Mouse (Mus musculus) lung, embryonic 16.5 days (tissue): ENCODE measurements around the gene Prkaa1. TPM values are rescaled to one million over a fixed set of nuclear protein-coding genes. Genes with fewer than 3 reads are reported as not detected.

Experiments used
- ATAC-seq: fragments of 200-750 bp; cut with Nextera tagmentation; 2 replicates; pipeline ENCODE4 v1.8.0; 2017; ENCODE audit warnings: low read depth, mild to moderate bottlenecking, moderate library complexity
- H3K27ac ChIP-seq: fragments of 300-500 bp; sonication (generic); 2 replicates; pipeline ENCODE4 v1.5.1; 2014; ENCODE audit warnings: mild to moderate bottlenecking, control low read depth, low read length
- H3K27me3 ChIP-seq: fragments of 300-500 bp; sonication (generic); 2 replicates; pipeline ENCODE4 v1.6.1; 2014; ENCODE audit warnings: low read depth, low read length, mixed read lengths; ENCODE audit not compliant: control insufficient read depth, insufficient read depth
- H3K36me3 ChIP-seq: fragments of 300-500 bp; sonication (generic); 2 replicates; pipeline ENCODE4 v1.6.1; 2014; ENCODE audit warnings: low read length; ENCODE audit not compliant: control insufficient read depth, insufficient read depth
- H3K4me1 ChIP-seq: fragments of 300-500 bp; sonication (generic); replicated peaks from 2 replicates; pipeline ENCODE4 v1.6.1; 2014; ENCODE audit warnings: low read length, mixed read lengths; ENCODE audit not compliant: control insufficient read depth, insufficient read depth
- H3K4me2 ChIP-seq: fragments of 300-500 bp; sonication (generic); 2 replicates; pipeline ENCODE4 v1.6.1; 2014; ENCODE audit warnings: low read depth, low read length, control low read depth
- H3K4me3 ChIP-seq: fragments of 300-500 bp; sonication (generic); 2 replicates; pipeline ENCODE4 v1.5.1; 2014; ENCODE audit warnings: mild to moderate bottlenecking, low read length, control low read depth
- H3K9ac ChIP-seq: fragments of 300-500 bp; sonication (generic); 2 replicates; pipeline ENCODE4 v1.6.1; 2014; ENCODE audit warnings: low read length, control low read depth
- H3K9me3 ChIP-seq: fragments of 300-500 bp; sonication (generic); 2 replicates; pipeline ENCODE4 v1.6.1; 2016; ENCODE audit warnings: low read length; ENCODE audit not compliant: control insufficient read depth
- WGBS: fragments of 180-500 bp; shearing (Covaris S2); extraction: QIAGEN DNeasy Blood & Tissue Kit; methylation state at CpG from one replicate; pipeline ENCODE4 v1.1.7; 2014; 5-methylcytosine and 5-hydroxymethylcytosine counted together
- polyA plus RNA-seq: library from polyadenylated mRNA; unstranded; fragments of >200 nt; fragmentation: Nextera tagmentation; extraction: Ambion mirVana; gene quantifications from 2 replicates; pipeline ENCODE4 v1.2.1, GENCODE M21; 2015

Gene Prkaa1
- polyA plus RNA-seq, 1 experiment from 2014 or later = 21.0 TPM

DNA sequence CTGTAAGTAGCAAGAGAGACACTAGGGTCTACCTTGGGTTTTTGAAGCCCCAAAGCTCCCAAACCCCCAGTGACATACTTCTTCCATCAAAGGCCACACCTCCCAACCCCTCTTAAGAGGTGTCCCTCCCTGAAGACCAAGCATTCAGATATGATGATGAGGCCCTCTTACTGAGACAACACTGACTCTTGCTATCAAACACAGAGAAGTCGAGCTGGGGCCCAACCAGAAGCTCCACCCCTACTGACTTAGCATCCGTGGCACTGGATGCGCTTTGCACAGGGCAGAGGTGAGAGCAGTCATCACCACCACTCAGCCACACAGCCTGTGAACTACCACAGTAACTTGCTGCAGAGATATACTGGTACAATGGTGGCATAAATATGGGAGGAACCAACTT, 31.0 kb upstream of the Prkaa1 start:
- H3K9ac ChIP-seq = no peak overlapping the region
- H3K4me3 ChIP-seq = no peak overlapping the region
- H3K27ac ChIP-seq = no peak overlapping the region
- WGBS = 65% methylated on average over 3 of the region's 3 CpGs
- H3K27me3 ChIP-seq = no peaks in the 10 kb centered on the region
- no peaks in the 10 kb centered on the region for H3K9me3 ChIP-seq
- H3K4me2 ChIP-seq = no peak overlapping the region
- H3K36me3 ChIP-seq = peaks cover 2% of the 10 kb centered on the region
- no peak for ATAC-seq
- H3K4me1 ChIP-seq = peaks cover 10% of the 10 kb centered on the region

DNA sequence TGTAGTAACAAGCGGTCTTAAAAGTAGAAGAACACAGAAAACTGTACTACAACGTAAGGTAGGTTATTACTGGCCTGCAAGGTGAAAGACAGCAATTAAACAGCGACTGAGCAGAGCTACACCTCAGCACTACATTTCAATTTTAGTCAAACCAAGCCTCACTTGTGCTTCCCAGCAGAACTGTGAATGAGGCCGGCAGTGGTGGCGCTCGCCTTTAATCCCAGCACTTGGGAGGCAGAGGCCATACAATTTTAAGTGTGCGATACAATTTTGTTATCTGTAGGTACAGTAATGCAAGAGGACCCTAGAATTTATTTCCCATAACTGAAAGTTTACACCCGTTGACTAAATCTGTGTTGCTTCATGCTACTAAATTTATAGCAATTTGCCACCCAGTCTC, 28.5 kb upstream of the Prkaa1 start:
- Histone ChIP-seq H3K27me3 (no peaks in the 10 kb centered on the region), H3K4me1 (peaks cover 15% of the 10 kb centered on the region), H3K9me3 (no peaks in the 10 kb centered on the region), H3K4me2 (peak overlapping the region; percentile 65), H3K27ac (peak overlapping the region; percentile 96), H3K4me3 (peak overlapping the region; percentile 93), H3K9ac (peak overlapping the region; percentile 76), H3K36me3 (peaks cover 25% of the 10 kb centered on the region)
- WGBS = 54% methylated on average over 8 of the region's 8 CpGs
- ATAC-seq = no peak

DNA sequence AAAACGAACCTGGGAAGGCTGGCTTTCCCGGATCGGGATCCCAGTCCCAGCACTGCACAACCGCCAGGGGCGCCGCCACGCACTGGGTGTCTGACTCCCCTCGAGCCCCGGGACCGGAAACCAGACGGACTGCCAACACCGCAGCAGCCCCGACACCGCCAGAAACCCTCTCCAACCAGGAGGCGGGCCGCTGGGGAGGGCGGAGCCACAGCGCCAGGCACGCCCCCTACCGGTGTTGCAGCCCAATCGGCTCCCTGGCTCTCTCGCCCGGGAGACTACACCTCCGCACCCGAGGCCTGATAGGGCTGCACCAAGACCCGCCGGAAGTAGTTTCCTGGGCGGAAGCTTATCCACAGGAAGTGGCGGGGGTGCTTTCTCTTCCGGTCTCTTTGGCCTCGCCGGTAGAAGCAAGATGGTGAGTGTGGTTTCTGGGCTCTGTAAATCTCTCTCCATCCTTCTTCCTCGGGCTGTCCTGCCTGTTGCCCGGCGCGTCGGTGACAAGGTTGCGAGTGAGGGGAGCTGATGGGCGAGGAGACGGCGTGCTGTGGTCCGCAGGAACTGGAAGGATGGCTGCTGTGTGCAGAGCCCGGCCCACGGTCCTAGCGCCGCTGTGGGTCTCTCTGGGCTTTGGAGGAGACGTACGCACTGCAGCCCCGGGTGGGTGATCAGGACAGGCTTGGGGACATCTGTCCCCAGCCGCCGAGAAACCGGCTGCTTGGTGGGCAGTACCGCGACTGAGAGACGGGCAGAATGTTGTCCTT, 27.2 kb upstream of the Prkaa1 start, which contains the start of gene Rpl37:
Gene Rpl37 (plus strand): TSS at position 376 of the 761 bp plus-strand sequence.
- Histone ChIP-seq H3K27me3 (no peaks in the 10 kb centered on the region), H3K4me1 (peaks cover 15% of the 10 kb centered on the region), H3K27ac (peak within 1 kb of the TSS; percentile 96), H3K4me3 (peak within 1 kb of the TSS; percentile 93), H3K4me2 (peak within 1 kb of the TSS; percentile 76), H3K36me3 (peaks cover 34% of the 10 kb centered on the region), H3K9me3 (no peaks in the 10 kb centered on the region), H3K9ac (peak within 1 kb of the TSS; percentile 96)
- peak; percentile 99 for ATAC-seq
- WGBS = under 1% methylated on average over 54 of the region's 55 CpGs

DNA sequence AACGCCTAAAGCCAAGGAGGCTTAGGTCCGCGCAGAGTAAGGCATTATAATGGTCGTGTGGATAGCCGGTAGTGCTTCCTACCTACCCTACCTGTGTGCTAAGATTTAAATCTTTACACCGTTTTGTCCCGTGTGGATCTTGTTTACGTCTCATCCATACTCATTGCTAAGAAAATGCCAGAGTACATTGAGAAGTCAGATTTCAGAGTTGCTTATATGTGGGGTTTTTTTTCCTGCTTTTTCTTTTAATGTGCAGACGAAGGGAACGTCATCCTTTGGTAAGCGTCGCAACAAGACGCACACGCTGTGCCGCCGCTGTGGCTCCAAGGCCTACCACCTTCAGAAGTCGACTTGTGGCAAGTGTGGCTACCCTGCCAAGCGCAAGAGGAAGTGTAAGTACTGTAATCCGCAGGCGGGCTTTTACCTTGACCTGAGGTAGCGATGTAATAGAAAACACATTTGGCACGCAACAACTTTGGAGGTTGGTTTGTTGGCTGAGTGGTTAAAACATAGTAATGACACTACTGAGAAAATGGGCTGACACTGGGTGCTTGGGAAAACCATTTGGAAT, 26.5 kb upstream of the Prkaa1 start:
- ATAC-seq = no peak
- 1% methylated on average over 22 of the region's 22 CpGs for WGBS

DNA sequence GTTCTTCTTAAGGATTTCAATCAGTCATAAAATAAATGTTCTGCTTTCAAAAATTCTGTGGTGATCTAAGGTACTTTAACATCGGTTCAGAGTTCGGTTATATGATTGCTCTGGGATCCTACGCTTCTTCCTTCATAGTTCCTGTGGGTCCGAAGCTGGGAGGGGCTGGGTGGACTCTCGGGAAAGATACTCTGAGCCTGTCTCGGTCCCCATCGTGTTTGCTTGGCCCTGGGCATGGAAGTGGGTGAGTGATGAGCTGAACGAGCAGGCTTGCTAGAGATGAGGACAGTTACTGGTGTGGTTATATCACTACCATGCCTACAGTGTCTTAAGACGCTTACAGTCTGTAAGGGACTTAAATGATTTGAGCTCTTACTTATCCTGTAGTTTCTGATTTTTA, 25.0 kb upstream of the Prkaa1 start:
- no peak for ATAC-seq
- Histone ChIP-seq H3K27ac (no peak overlapping the region), H3K4me1 (peaks cover 15% of the 10 kb centered on the region), H3K27me3 (no peaks in the 10 kb centered on the region), H3K9ac (no peak overlapping the region), H3K4me2 (no peak overlapping the region), H3K9me3 (no peaks in the 10 kb centered on the region), H3K36me3 (peaks cover 41% of the 10 kb centered on the region), H3K4me3 (no peak overlapping the region)
- WGBS = 88% methylated on average over 9 of the region's 9 CpGs

More for the DNA sequence above, 26.5 kb upstream of the Prkaa1 start:
- Histone ChIP-seq H3K4me1 (peaks cover 15% of the 10 kb centered on the region), H3K27ac (peak overlapping the region; percentile 82), H3K9ac (peak overlapping the region; percentile 96), H3K4me3 (peak overlapping the region; percentile 93), H3K36me3 (peaks cover 37% of the 10 kb centered on the region), H3K27me3 (no peaks in the 10 kb centered on the region), H3K4me2 (peak overlapping the region; percentile 76), H3K9me3 (no peaks in the 10 kb centered on the region)

DNA sequence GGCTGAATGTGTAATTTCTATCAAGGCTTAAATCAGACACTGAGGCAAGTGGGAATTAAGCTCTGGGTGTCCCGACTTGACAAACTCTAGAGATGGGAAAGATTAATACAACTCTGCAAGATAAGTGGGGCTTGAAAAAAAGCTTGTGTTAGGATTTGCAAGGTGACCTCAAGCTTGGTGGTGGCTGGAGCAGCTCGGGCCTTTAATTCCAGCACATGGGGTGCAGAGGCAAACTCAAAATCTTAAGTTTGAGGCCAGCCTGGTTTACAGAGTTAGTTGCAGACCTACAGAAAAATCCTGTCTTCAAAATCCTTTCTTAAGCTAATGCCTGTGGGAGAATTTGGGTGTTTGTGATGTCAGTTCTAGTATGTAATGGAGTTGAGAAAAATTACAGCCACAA, 24.5 kb upstream of the Prkaa1 start:
- H3K4me2 ChIP-seq = no peak overlapping the region
- no peak overlapping the region for H3K4me3 ChIP-seq
- no peak overlapping the region for H3K27ac ChIP-seq
- H3K9ac ChIP-seq = no peak overlapping the region
- no peak for ATAC-seq
- H3K4me1 ChIP-seq = peaks cover 15% of the 10 kb centered on the region
- H3K9me3 ChIP-seq = no peaks in the 10 kb centered on the region
- peaks cover 42% of the 10 kb centered on the region for H3K36me3 ChIP-seq
- no peaks in the 10 kb centered on the region for H3K27me3 ChIP-seq
- WGBS = 80% methylated on average over 2 of the region's 2 CpGs

DNA sequence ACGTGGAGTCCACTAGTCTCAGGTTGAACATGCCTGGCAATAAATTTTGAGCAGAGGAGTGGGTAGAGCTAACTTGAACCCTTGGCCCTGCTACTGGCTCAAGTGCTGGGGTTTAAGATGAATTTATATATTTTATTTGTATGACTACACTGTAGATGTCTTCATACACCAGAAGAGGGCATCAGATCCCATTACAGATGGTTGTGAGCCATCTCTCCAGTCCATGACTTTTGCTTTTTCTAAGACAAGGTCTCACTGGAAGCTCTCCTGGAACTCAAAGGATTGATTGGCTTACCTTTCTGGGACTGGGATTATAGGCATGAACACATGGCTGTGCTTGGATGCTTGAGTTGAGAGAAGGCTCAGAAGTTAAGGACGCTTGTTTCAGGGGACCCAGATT, 24.0 kb upstream of the Prkaa1 start:
- H3K4me3 ChIP-seq = no peak overlapping the region
- H3K27ac ChIP-seq = no peak overlapping the region
- H3K9me3 ChIP-seq = no peaks in the 10 kb centered on the region
- no peak for ATAC-seq
- WGBS = 88% methylated on average over 2 of the region's 2 CpGs
- H3K27me3 ChIP-seq = no peaks in the 10 kb centered on the region
- no peak overlapping the region for H3K9ac ChIP-seq
- H3K4me1 ChIP-seq = peaks cover 15% of the 10 kb centered on the region
- no peak overlapping the region for H3K4me2 ChIP-seq
- peaks cover 45% of the 10 kb centered on the region for H3K36me3 ChIP-seq

DNA sequence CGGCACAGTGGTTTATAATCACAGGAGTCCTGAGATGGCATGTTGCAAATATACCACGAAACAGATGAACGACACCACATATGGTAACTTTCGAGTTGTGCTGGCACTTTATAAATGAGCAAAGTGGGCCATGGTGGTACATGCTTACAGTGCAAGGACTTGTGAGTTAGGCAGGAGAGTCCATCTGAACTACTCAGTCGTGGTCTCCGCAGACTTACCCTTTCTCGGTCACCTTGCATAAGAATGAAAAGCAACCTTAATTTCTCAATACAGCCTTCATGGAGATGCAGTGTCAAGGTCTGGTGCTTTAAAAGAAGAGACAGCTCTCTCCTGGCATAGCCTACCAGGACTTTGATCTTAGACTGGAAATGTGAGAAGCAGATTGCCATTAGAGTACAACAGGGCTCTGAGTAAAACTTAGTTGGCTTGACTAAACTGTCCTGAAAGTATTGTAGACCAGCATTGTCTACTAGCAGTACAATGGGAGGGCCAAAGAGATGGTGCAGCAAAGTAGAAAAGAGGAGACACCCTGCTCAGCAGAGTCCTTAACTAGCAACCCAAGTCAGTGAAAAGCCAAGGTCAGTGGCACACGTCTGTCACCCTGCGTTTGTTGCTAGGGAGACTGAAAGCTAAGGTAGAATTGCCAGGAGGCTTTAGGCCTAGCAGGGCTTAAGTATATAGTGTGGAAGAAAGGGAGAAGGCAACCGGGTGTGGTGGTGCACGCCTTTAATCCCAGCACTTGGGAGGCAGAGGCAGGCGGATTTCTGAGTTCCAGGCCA, 21.9 kb upstream of the Prkaa1 start:
- Histone ChIP-seq H3K36me3 (peaks cover 45% of the 10 kb centered on the region), H3K4me3 (no peak overlapping the region), H3K9me3 (no peaks in the 10 kb centered on the region), H3K27me3 (no peaks in the 10 kb centered on the region), H3K9ac (no peak overlapping the region), H3K4me2 (no peak overlapping the region), H3K4me1 (peaks cover 8% of the 10 kb centered on the region), H3K27ac (no peak overlapping the region)
- no peak for ATAC-seq
- 85% methylated on average over 12 of the region's 12 CpGs for WGBS

DNA sequence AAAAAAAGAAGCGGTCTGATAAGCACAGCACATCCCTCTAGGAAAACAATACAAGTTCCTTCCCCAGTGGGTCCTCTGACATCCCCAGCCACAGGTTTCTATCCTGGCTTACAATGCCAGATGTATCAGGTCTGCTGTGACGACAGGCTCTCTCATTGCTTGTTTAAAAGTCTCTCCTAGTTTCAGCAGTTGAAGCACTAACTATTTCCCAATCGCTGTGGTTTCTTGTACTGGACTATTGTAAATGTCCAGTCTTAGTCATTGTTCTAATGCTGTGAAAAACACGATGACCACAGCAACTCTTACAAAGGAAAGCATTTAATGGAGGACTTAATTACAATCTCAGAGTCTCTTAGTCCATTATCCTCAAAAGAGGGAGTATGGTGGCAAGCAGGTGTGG, 17.2 kb upstream of the Prkaa1 start:
- no peak overlapping the region for H3K4me2 ChIP-seq
- 70% methylated on average over 4 of the region's 4 CpGs for WGBS
- H3K27ac ChIP-seq = no peak overlapping the region
- H3K36me3 ChIP-seq = peaks cover 10% of the 10 kb centered on the region
- H3K4me3 ChIP-seq = no peak overlapping the region
- no peak for ATAC-seq
- no peaks in the 10 kb centered on the region for H3K27me3 ChIP-seq
- no peaks in the 10 kb centered on the region for H3K9me3 ChIP-seq
- H3K4me1 ChIP-seq = no peaks in the 10 kb centered on the region
- no peak overlapping the region for H3K9ac ChIP-seq
